ENCODE assay signal across 8 mouse cellular contexts in genomic region chr17:8524387-8525165, GRCm38 (mm10). TPM values are rescaled to one million over a fixed set of nuclear protein-coding genes. Genes with fewer than 3 reads are reported as not detected.
DNase-seq lines count a peak whose midpoint lies in the region; ATAC-seq and TF ChIP-seq lines count a peak whose summit lies in the region.

No protein-coding gene starts in this region.

- 0 out of 2 replicates have a peak overlapping the region, but pooled peaks have one; percentile 41 for H3K27ac ChIP-seq in forebrain, embryonic 15.5 days (replicated peaks)
- no peak overlapping the region for H3K27ac ChIP-seq in liver, postnatal 0 days (ENCODE audit: low read depth)

- no peak for TF ChIP-seq EP300 in liver, postnatal 0 days (IDR thresholded peaks at IDR 0.05; ENCODE audit: low read depth)

- DNase-seq in cerebellum, adult 11 months = peak; percentile 90
- DNase-seq in heart, postnatal 10 days = peak; percentile 87 to 88
- peak; percentile 85 to 88 for DNase-seq in layer of hippocampus, adult 18-20 months (ENCODE audit: low spot score in 2 of 2)
- DNase-seq in liver, postnatal 0 days = peak; percentile 51
- peak; percentile 35 for DNase-seq in ovary, postnatal 10 days (ENCODE audit: low spot score)
- DNase-seq in urinary bladder, postnatal 25 days (ENCODE audit: low spot score) = peak; percentile 46

- H3K4me3 ChIP-seq in E14TG2a.4 (replicated peaks; ENCODE audit: low read length) = peak overlapping the region; percentile 67
- peak overlapping the region; percentile 60 for H3K4me3 ChIP-seq in forebrain, embryonic 15.5 days
- H3K4me3 ChIP-seq in liver, postnatal 0 days (ENCODE audit: low read depth, low read length) = peak overlapping the region; percentile 37

- peaks cover 31% of the 10 kb centered on the region for H3K4me1 ChIP-seq in E14TG2a.4 (replicated peaks; ENCODE audit: low read depth, low read length)
- H3K4me1 ChIP-seq in forebrain, embryonic 15.5 days = peaks cover 27% of the 10 kb centered on the region
- no peaks in the 10 kb centered on the region for H3K4me1 ChIP-seq in liver, postnatal 0 days (ENCODE audit: insufficient read depth)

- no peaks in the 10 kb centered on the region for H3K36me3 ChIP-seq in E14TG2a.4 (ENCODE audit: insufficient read depth, low read length)
- H3K36me3 ChIP-seq in forebrain, embryonic 15.5 days = no peaks in the 10 kb centered on the region
- H3K36me3 ChIP-seq in liver, postnatal 0 days (replicated peaks; ENCODE audit: insufficient read depth, low read length) = no peaks in the 10 kb centered on the region

- WGBS in forebrain, embryonic 15.5 days = under 1% methylated on average over 39 of the region's 45 CpGs
- 1% methylated on average over 28 of the region's 45 CpGs for WGBS in liver, postnatal 0 days (ENCODE audit: insufficient replicate concordance)

- H3K9ac ChIP-seq in forebrain, embryonic 15.5 days (replicated peaks) = peak overlapping the region; percentile 70
- H3K9ac ChIP-seq in liver, postnatal 0 days (replicated peaks) = no peak overlapping the region

- H3K4me2 ChIP-seq in forebrain, embryonic 15.5 days (replicated peaks) = peak overlapping the region; percentile 93
- H3K4me2 ChIP-seq in liver, postnatal 0 days (ENCODE audit: low read depth, low read length) = peak overlapping the region; percentile 59

- peaks cover 79% of the 10 kb centered on the region for H3K27me3 ChIP-seq in E14TG2a.4 (ENCODE audit: insufficient read depth, low read length)
- H3K27me3 ChIP-seq in forebrain, embryonic 15.5 days = peaks cover 19% of the 10 kb centered on the region
- peaks cover 61% of the 10 kb centered on the region for H3K27me3 ChIP-seq in liver, postnatal 0 days (ENCODE audit: insufficient read depth, low read length)

- TF ChIP-seq CTCF in E14TG2a.4 (conservative IDR thresholded peaks at IDR 0.05; ENCODE audit: low read length) = no peak; the same call in 1 of the 2 replicates
- no peak for TF ChIP-seq CTCF in liver, postnatal 0 days (IDR thresholded peaks at IDR 0.05; ENCODE audit: low read depth)

- intact Hi-C loops in heart, postnatal 10 days (cut with DNase I) = loop anchor here (1.0 kb wide), 1 partner anchor 16 kb away; no protein-coding TSS in a partner anchor

- ATAC-seq in forebrain, embryonic 15.5 days (replicated peaks) = peak; percentile 89
- ATAC-seq in liver, postnatal 0 days = peak; percentile 47; the same call in 1 of the 2 replicates

- H3K9me3 ChIP-seq in E14TG2a.4 (ENCODE audit: low read length) = no peaks in the 10 kb centered on the region
- H3K9me3 ChIP-seq in forebrain, embryonic 15.5 days = no peaks in the 10 kb centered on the region
- H3K9me3 ChIP-seq in liver, postnatal 0 days (ENCODE audit: low read length) = no peaks in the 10 kb centered on the region

RNA-seq across cellular contexts. Expression of gene Pde10a, which starts 0.6 kb away (rescaled TPM):
- 21.5 and 21.9 TPM in 2 replicates for polyA plus RNA-seq in forebrain, embryonic 15.5 days (2015; fragmentation: Nextera tagmentation; extraction: Ambion mirVana)
- total RNA-seq in heart, postnatal 10 days (2021) = 1 to 10 TPM; 5.0 to 7.7 TPM
- 10 to 100 TPM; 59.8 to 61.8 TPM for total RNA-seq in layer of hippocampus, adult 18-20 months (2021)
- polyA plus RNA-seq in liver, postnatal 0 days (2015; fragmentation: Nextera tagmentation; extraction: Ambion mirVana) = 0.90 and 1.0 TPM in 2 replicates

RNA-seq across cellular contexts. Expression of gene Gm17087, which starts 42.2 kb away (rescaled TPM):
- polyA plus RNA-seq in forebrain, embryonic 15.5 days (2015; fragmentation: Nextera tagmentation; extraction: Ambion mirVana) = not detected in 2 replicates
- not detected for total RNA-seq in heart, postnatal 10 days (2021)
- total RNA-seq in layer of hippocampus, adult 18-20 months (2021) = not detected
- not detected in 2 replicates for polyA plus RNA-seq in liver, postnatal 0 days (2015; fragmentation: Nextera tagmentation; extraction: Ambion mirVana)

Comparison
In these comparisons a context has a peak if more than half of its experiments do, and no peak if none do; other contexts are left out.
1. DNase-seq: peak in every context shown above with its lines; median percentile 90 in cerebellum, adult 11 months; 88 in heart, postnatal 10 days; 86 in layer of hippocampus, adult 18-20 months; 51 in liver, postnatal 0 days; 46 in urinary bladder, postnatal 25 days; 35 in ovary, postnatal 10 days.
2. RNA of gene Pde10a, which starts 0.6 kb away (total RNA-seq): 59.8 to 61.8 TPM in layer of hippocampus, adult 18-20 months; 5.0 to 7.7 TPM in heart, postnatal 10 days; every median in the first group is over 4 times any median in the second.
3. Peak in every context shown above with its lines, with median percentiles within 50 percentile points of each other: H3K4me3 ChIP-seq.